Comparison of ENCODE assay signal across 8 mouse cellular contexts in the genomic region with DNA sequence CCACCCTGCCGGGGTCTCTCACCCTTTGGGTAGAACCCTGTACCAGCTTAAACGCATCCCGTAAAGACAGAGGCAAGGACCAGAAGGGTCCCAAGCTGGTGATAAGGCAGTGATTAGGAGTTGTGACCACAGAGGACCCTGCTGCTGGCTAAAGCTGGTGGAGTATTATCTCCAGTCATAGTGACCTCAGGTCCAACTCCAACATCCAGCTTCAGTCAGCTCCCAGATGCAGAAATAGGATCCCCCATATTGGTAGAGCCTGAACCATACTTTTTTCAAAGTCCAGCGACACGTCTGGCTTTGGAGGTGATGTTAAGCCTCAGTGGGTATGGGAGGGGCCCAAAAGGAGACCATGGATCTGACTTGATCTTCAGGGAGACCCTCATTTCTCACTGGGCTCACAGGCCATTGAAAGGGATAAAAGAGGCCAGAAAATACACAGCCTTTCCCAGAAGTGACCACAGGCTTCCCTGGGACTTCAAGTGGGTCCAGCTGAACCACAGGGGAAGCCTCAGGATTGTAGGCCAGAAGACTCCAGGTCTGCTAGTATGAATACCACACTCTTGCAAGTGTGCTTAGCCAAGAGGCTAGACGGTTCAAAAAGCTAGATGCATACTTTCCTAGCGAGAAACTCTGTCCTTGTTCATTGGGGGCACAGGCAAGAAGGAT. TPM values are rescaled to one million over a fixed set of nuclear protein-coding genes. Genes with fewer than 3 reads are reported as not detected.
DNase-seq lines count a peak whose midpoint lies in the region; ATAC-seq and TF ChIP-seq lines count a peak whose summit lies in the region.

No protein-coding gene starts in this region.

- no peak for TF ChIP-seq EP300 in heart, adult 2 months (IDR thresholded peaks at IDR 0.05; ENCODE audit: insufficient read depth, low read depth, low read length)

- 44% methylated on average over 7 of the region's 7 CpGs for WGBS in heart, adult 2 months
- WGBS in heart, embryonic 16.5 days = 13% methylated on average over 7 of the region's 7 CpGs
- WGBS in liver, embryonic 16.5 days (ENCODE audit: insufficient replicate concordance) = 30% methylated on average over 7 of the region's 7 CpGs

- no peak for ATAC-seq in heart, embryonic 16.5 days (replicated peaks; ENCODE audit: extremely low read depth, insufficient read depth, low FRiP score)
- no peak for ATAC-seq in liver, embryonic 16.5 days (ENCODE audit: low read depth)
- no peak for ATAC-seq in megakaryocyte-erythroid progenitor cell, adult 5-6 weeks (replicated peaks; ENCODE audit: low FRiP score, low TSS enrichment, poor library complexity, severe bottlenecking)

- no peak for DNase-seq in heart, adult 2 months
- no peak for DNase-seq in heart, adult 9 months (ENCODE audit: low spot score in 2 of 2)
- DNase-seq in urinary bladder, postnatal 25 days (ENCODE audit: low spot score) = no peak
- no peak for DNase-seq in B cell, adult 2 months

- H3K4me3 ChIP-seq in heart, adult 2 months = peak overlapping the region; percentile 60
- peak overlapping the region; percentile 82 for H3K4me3 ChIP-seq in E14TG2a.4 (replicated peaks; ENCODE audit: low read length)
- H3K4me3 ChIP-seq in heart, embryonic 16.5 days (ENCODE audit: low read length) = peak overlapping the region; percentile 89
- peak overlapping the region; percentile 65 for H3K4me3 ChIP-seq in liver, embryonic 16.5 days (ENCODE audit: low read depth, low read length)

- no peak for TF ChIP-seq CTCF in heart, adult 2 months (IDR thresholded peaks at IDR 0.05)
- no peak for TF ChIP-seq CTCF in E14TG2a.4 (conservative IDR thresholded peaks at IDR 0.05; ENCODE audit: low read length)

- no peak for TF ChIP-seq POLR2A in heart, adult 2 months (IDR thresholded peaks at IDR 0.05; ENCODE audit: insufficient read depth, low read depth, low read length)

- no peaks in the 10 kb centered on the region for H3K27me3 ChIP-seq in heart, adult 2 months (ENCODE audit: control insufficient read depth, insufficient read depth, low read length)
- H3K27me3 ChIP-seq in E14TG2a.4 (ENCODE audit: insufficient read depth, low read length) = peaks cover 86% of the 10 kb centered on the region
- no peaks in the 10 kb centered on the region for H3K27me3 ChIP-seq in heart, embryonic 16.5 days (ENCODE audit: control insufficient read depth, insufficient read depth, low read length)
- H3K27me3 ChIP-seq in liver, embryonic 16.5 days (ENCODE audit: control insufficient read depth, insufficient read depth, low read depth, low read length) = peaks cover 35% of the 10 kb centered on the region

- peak overlapping the region; percentile 81 for H3K4me2 ChIP-seq in heart, embryonic 16.5 days (ENCODE audit: low read depth, low read length)
- peak overlapping the region; percentile 51 for H3K4me2 ChIP-seq in liver, embryonic 16.5 days (ENCODE audit: low read depth, low read length)

- no peaks in the 10 kb centered on the region; the same call in 1 of the 2 replicates for H3K79me2 ChIP-seq in heart, adult 2 months (replicated peaks; ENCODE audit: control insufficient read depth, insufficient read depth, low read length)

- no peaks in the 10 kb centered on the region for H3K36me3 ChIP-seq in heart, adult 2 months (ENCODE audit: control insufficient read depth, insufficient read depth, low read length)
- H3K36me3 ChIP-seq in E14TG2a.4 (ENCODE audit: insufficient read depth, low read length) = no peaks in the 10 kb centered on the region
- 0 out of 2 replicates have a peak, but pooled peaks cover 4% of the 10 kb centered on the region for H3K36me3 ChIP-seq in heart, embryonic 16.5 days (ENCODE audit: control insufficient read depth, insufficient read depth)
- no peaks in the 10 kb centered on the region for H3K36me3 ChIP-seq in liver, embryonic 16.5 days (ENCODE audit: control insufficient read depth, insufficient read depth)

- intact Hi-C loops in heart, adult 2 months (cut with DNase I) = no loop called here

- peak overlapping the region; percentile 97 for H3K9ac ChIP-seq in heart, adult 2 months (ENCODE audit: low read depth, low read length)
- H3K9ac ChIP-seq in heart, embryonic 16.5 days (ENCODE audit: low read length) = peak overlapping the region; percentile 97
- peak overlapping the region; percentile 65 for H3K9ac ChIP-seq in liver, embryonic 16.5 days (ENCODE audit: low read depth, low read length)

- H3K9me3 ChIP-seq in E14TG2a.4 (ENCODE audit: low read length) = no peaks in the 10 kb centered on the region
- H3K9me3 ChIP-seq in heart, embryonic 16.5 days (replicated peaks; ENCODE audit: control insufficient read depth, low read length) = no peaks in the 10 kb centered on the region
- H3K9me3 ChIP-seq in liver, embryonic 16.5 days (replicated peaks; ENCODE audit: control insufficient read depth, low read length) = no peaks in the 10 kb centered on the region

- H3K27ac ChIP-seq in heart, adult 2 months = peak overlapping the region; percentile 79
- H3K27ac ChIP-seq in heart, embryonic 16.5 days (ENCODE audit: low read length) = peak overlapping the region; percentile 98
- no peak overlapping the region for H3K27ac ChIP-seq in liver, embryonic 16.5 days (ENCODE audit: low read length)

- H3K4me1 ChIP-seq in heart, adult 2 months (ENCODE audit: control insufficient read depth, insufficient read depth, low read length) = peaks cover 15% of the 10 kb centered on the region
- peaks cover 23% of the 10 kb centered on the region for H3K4me1 ChIP-seq in E14TG2a.4 (replicated peaks; ENCODE audit: low read depth, low read length)
- H3K4me1 ChIP-seq in heart, embryonic 16.5 days (ENCODE audit: control insufficient read depth, insufficient read depth, low read length) = peaks cover 44% of the 10 kb centered on the region
- H3K4me1 ChIP-seq in liver, embryonic 16.5 days (ENCODE audit: control insufficient read depth, low read depth, low read length) = peaks cover 12% of the 10 kb centered on the region

RNA-seq across cellular contexts. Expression of gene Pkdcc, which starts 1.3 kb away (rescaled TPM):
- total RNA-seq in heart, adult 2 months (2021) = 10 to 100 TPM; 45.5 to 45.7 TPM
- polyA plus RNA-seq in heart, adult 2 months (2012; rRNA removed) = 63.0 and 81.8 TPM in 2 replicates
- 10.9 and 11.9 TPM in 2 replicates for polyA plus RNA-seq in heart, embryonic 16.5 days (2015; fragmentation: Nextera tagmentation; extraction: Ambion mirVana)
- 1.7 and 2.5 TPM in 2 replicates for polyA plus RNA-seq in liver, embryonic 16.5 days (2015; fragmentation: Nextera tagmentation; extraction: Ambion mirVana)
- not detected in 2 replicates for total RNA-seq in megakaryocyte-erythroid progenitor cell, adult 5-6 weeks (2014; fragmentation: Nextera tagmentation)
- not detected in 2 replicates for total RNA-seq in megakaryocyte-erythroid progenitor cell, adult 5-6 weeks (2017)
